Mouse (Mus musculus) thymus, postnatal 36 days (tissue): ENCODE data around the gene Trmt2a.
"Not testable (repeated sequence)": the region's sequence is repeated elsewhere in the genome, so short reads cannot be mapped to it uniquely, and the experiment has no call there.

Experiments used
- DNase-seq, 2 experiments: peaks; one replicate each; pipeline ENCODE4 v3.0.0; 2022; ENCODE audit warnings: mixed read lengths in 2 of 2

Trmt2a gene

GRCm38 (mm10) chr16:18289067-18289588, 40.6 kb downstream of the Trmt2a start, which contains the start of gene Dgcr8:
TSS of gene Dgcr8 (minus strand) at chr16:18289246.
- DNase-seq: peak; percentile 97 to 99

DNA sequence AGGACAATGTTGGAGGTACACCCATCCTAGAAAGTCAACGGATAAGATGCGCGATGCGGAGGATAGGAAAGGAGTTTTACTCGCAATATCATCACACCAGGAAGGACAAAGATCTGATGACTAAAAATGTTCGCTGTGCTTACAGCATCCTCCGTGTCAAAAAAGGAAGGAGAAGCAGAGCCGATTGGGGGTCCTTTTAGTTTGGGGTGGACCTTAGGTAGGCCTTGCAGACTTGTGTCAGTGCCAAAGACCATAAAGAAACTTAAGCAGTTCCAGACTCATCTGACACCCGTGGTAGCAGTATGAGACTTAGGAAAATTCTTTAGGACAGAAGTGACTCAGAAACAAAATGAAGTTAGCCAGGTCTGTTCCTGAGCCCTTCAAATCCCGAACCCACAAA, 41.1 kb downstream of the Trmt2a start:
- DNase-seq: not testable (repeated sequence)
